Mouse (Mus musculus): ENCODE measurements at regions not wholly inside any gene's neighbourhood (a gene's known extent, or its start where the extent isn't known, plus 50 kb on each side); places are given as distances from the start of the nearest gene placed in this dataset.
A peak's percentile ranks its signal among the peaks of the same experiment; 100 is the strongest.

DNA sequence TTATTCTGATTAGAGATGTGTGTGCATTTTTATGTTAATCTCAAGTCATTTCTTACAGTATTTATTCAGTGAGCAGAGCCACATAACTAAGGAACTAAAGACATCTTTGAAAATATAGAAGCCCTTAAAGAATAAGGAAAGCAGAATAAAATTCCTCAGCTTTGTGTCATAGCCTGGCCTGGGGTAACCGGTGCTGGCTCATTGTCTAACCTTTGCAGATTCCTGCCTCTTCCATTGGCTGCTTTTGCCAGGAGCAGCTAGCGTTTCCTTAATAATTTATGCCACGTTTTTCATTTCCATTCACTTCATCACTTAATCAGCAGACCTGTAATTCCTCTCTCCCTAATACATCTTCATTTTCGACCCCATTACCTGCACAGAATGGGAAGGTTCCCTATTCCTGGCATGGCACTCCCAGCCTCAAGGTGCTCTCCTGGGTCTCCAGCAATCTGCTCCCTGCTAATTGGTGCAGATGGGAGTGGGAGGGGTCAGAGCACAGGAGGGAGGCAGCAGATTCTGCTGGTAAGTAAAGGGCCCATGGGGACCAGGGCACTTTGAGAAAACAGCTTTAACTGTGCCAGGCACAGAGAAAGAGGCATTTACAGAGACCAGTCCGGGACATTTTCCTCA lies 413.1 kb downstream of the Stim2 start:
- Histone ChIP-seq H3K36me3 (ENCODE audit: insufficient read depth) (no peaks in the 10 kb centered on the region), H3K9ac (no peak overlapping the region), H3K27ac (ENCODE audit: low read depth) (no peak overlapping the region), H3K4me2 (no peak overlapping the region), H3K4me1 (ENCODE audit: insufficient read depth) (no peaks in the 10 kb centered on the region), H3K9me3 (ENCODE audit: low read depth, low read length) (no peaks in the 10 kb centered on the region), H3K27me3 (ENCODE audit: insufficient read depth, low read length) (no peaks in the 10 kb centered on the region), H3K4me3 (ENCODE audit: low read depth, low read length) (no peak overlapping the region)
- ATAC-seq (ENCODE audit: insufficient read depth) (no peak), DNase-seq (no peak)
- 63% methylated on average over 5 of the region's 5 CpGs for WGBS
- no peak for TF ChIP-seq CTCF (IDR thresholded peaks at IDR 0.05; ENCODE audit: low read depth)

DNA sequence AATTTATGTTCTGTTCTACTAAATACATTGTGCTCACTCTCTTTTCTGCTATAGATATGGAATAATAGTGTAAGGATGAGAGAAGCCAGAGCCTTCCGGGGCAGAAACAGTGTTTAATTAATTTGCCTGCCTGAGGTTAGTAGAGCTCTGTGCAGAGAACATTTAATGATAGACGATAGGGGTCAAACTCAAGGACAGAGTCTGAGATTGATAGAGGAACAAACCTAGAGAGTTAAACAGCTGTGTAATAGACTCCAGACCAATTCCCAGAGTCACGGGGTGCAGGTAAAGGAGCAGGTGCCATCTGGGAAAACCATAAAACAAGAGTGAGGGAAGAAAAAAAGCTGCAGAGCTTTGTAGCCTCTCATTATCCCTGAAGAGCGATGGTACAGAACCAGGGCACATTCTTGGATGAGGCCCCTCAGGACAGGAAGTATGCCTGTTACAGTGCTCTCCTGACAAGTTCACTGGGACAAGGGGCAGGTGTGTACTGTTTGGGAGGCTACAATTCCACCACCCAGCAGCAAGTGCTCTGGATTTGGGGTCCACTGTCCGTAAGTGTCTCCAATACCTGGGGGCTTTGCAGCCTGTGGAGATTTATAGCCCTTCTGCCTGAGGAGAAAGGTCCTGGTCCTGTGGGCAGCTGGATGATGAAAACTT lies 421.6 kb downstream of the Stim2 start:
- H3K4me1 ChIP-seq (ENCODE audit: insufficient read depth), result no peaks in the 10 kb centered on the region
- 41% methylated on average over 5 of the region's 5 CpGs for WGBS
- H3K27me3 ChIP-seq (ENCODE audit: insufficient read depth, low read length), result no peaks in the 10 kb centered on the region
- H3K4me2 ChIP-seq, result no peak overlapping the region
- no peak for TF ChIP-seq CTCF (IDR thresholded peaks at IDR 0.05; ENCODE audit: low read depth)
- H3K9me3 ChIP-seq (ENCODE audit: low read depth, low read length), result no peaks in the 10 kb centered on the region
- no peak overlapping the region for H3K4me3 ChIP-seq (ENCODE audit: low read depth, low read length)
- H3K9ac ChIP-seq, result no peak overlapping the region
- no peak overlapping the region for H3K27ac ChIP-seq (ENCODE audit: low read depth)
- DNase-seq, result no peak
- H3K36me3 ChIP-seq (ENCODE audit: insufficient read depth), result no peaks in the 10 kb centered on the region
- ATAC-seq (ENCODE audit: insufficient read depth), result no peak

DNA sequence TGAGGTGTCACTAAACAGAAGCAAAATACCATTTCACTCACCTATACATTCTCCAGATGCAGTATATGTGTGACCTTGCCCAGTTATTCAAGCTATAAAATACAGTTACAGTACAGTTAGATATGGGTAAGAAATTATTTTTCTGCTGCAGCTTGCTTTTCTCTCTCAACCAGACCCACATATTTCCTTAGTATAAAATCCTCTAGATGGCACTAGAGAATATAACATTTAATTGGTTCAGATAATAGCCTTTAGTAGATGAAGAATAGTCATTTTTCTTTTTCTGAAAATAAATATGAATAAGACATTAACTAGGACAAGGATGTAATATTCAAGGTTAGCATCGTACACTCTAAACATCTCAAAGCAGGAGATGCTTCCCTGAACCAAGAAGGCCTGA lies 441.0 kb downstream of the Stim2 start:
- no peaks in the 10 kb centered on the region for H3K9me3 ChIP-seq (ENCODE audit: low read depth, low read length)
- H3K27ac ChIP-seq (ENCODE audit: low read depth), result no peak overlapping the region
- DNase-seq (peak; percentile 23), ATAC-seq (ENCODE audit: insufficient read depth) (no peak)
- no peaks in the 10 kb centered on the region for H3K27me3 ChIP-seq (ENCODE audit: insufficient read depth, low read length)
- no peak overlapping the region for H3K9ac ChIP-seq
- no peak overlapping the region for H3K4me3 ChIP-seq (ENCODE audit: low read depth, low read length)
- no peak for TF ChIP-seq CTCF (IDR thresholded peaks at IDR 0.05; ENCODE audit: low read depth)
- no peak overlapping the region for H3K4me2 ChIP-seq
- 79% methylated on average over 1 of the region's 1 CpGs for WGBS
- no peaks in the 10 kb centered on the region for H3K4me1 ChIP-seq (ENCODE audit: insufficient read depth)
- H3K36me3 ChIP-seq (ENCODE audit: insufficient read depth), result no peaks in the 10 kb centered on the region

DNA sequence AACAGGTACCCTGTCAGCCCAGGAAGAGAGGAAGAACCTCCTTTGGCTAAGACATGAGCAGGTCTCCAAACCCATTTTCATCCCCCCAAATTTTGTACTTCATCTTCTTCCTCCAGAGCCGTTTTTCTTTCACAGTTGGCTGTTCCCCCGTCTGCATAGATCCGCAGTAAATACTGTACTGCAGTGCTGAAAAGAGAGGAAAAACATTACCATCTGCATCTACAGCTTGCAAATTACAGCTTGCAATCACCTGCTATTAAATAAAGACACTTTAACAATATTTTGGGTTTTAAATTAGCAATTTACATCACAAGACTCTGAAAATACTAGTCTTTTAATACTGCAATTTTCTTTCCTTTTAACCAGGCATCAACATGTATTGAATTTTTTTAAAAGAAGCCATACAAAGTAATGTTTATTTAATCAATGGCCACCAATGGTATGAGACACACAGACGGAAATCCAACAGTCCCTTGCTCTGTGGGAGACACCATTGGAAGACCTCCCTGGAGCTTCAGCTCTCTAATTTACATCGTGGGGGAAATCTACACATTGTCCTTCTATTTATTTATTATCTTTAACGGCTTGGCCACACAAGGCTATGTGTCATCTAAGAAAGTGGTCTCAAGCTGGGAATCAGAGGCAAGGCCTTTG lies 442.6 kb downstream of the Stim2 start:
- WGBS, result 49% methylated on average over 6 of the region's 6 CpGs
- no peak for TF ChIP-seq CTCF (IDR thresholded peaks at IDR 0.05; ENCODE audit: low read depth)
- Histone ChIP-seq H3K4me1 (ENCODE audit: insufficient read depth) (no peaks in the 10 kb centered on the region), H3K4me3 (ENCODE audit: low read depth, low read length) (no peak overlapping the region), H3K9me3 (ENCODE audit: low read depth, low read length) (no peaks in the 10 kb centered on the region), H3K9ac (no peak overlapping the region), H3K36me3 (ENCODE audit: insufficient read depth) (no peaks in the 10 kb centered on the region), H3K27me3 (ENCODE audit: insufficient read depth, low read length) (no peaks in the 10 kb centered on the region), H3K4me2 (no peak overlapping the region), H3K27ac (ENCODE audit: low read depth) (no peak overlapping the region)
- DNase-seq (no peak), ATAC-seq (ENCODE audit: insufficient read depth) (no peak)

DNA sequence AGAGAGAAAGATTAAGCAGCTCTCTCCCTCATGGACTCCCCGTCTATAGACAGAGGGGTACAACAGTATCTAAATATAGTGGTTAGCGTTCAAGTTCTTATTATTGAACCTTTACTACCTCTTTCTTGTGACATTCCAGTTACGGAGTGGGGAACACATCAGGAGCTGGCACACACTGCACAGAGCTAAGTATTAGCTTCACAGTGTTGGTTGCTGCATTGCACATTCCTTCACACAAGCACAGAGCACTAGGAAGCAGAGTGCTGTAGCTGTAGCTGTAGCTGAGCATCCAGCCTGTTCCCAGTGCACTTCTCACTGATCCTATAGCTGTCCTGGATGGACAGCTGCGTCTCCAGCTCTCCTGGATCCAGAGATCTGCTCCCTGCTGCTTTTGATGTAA lies 443.3 kb downstream of the Stim2 start:
- no peak for TF ChIP-seq CTCF (IDR thresholded peaks at IDR 0.05; ENCODE audit: low read depth)
- H3K27me3 ChIP-seq (ENCODE audit: insufficient read depth, low read length), result no peaks in the 10 kb centered on the region
- DNase-seq (no peak), ATAC-seq (ENCODE audit: insufficient read depth) (no peak)
- no peaks in the 10 kb centered on the region for H3K4me1 ChIP-seq (ENCODE audit: insufficient read depth)
- no peak overlapping the region for H3K9ac ChIP-seq
- no peak overlapping the region for H3K4me3 ChIP-seq (ENCODE audit: low read depth, low read length)
- no peaks in the 10 kb centered on the region for H3K36me3 ChIP-seq (ENCODE audit: insufficient read depth)
- WGBS, result 90% methylated on average over 4 of the region's 4 CpGs
- no peak overlapping the region for H3K4me2 ChIP-seq
- no peak overlapping the region for H3K27ac ChIP-seq (ENCODE audit: low read depth)
- no peaks in the 10 kb centered on the region for H3K9me3 ChIP-seq (ENCODE audit: low read depth, low read length)

DNA sequence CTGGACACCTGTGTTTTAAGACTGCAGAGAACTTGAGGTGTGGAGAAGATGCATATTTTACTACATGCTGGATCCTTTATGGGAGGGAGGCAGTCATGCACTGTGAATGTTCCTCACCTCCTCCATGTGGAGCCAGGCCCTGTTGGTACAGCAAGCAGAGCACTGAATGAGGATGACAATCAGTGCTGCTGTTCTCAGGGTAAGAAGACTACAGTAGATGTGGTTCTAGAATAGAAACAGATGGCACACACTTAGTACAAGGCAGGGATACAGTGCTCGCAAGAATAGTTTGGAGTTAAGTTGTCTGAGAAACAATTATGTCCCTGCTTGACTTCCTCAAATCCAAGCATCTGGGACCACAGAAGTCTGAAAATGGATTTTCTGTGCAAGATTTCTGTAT lies 485.6 kb downstream of the Stim2 start:
- H3K4me2 ChIP-seq, result no peak overlapping the region
- no peak overlapping the region for H3K27ac ChIP-seq (ENCODE audit: low read depth)
- no peaks in the 10 kb centered on the region for H3K36me3 ChIP-seq (ENCODE audit: insufficient read depth)
- no peak for TF ChIP-seq CTCF (IDR thresholded peaks at IDR 0.05; ENCODE audit: low read depth)
- H3K9me3 ChIP-seq (ENCODE audit: low read depth, low read length), result no peaks in the 10 kb centered on the region
- no peak overlapping the region for H3K9ac ChIP-seq
- WGBS, result 84% methylated on average over 1 of the region's 1 CpGs
- H3K27me3 ChIP-seq (ENCODE audit: insufficient read depth, low read length), result no peaks in the 10 kb centered on the region
- DNase-seq, result no peak
- no peak overlapping the region for H3K4me3 ChIP-seq (ENCODE audit: low read depth, low read length)
- no peak for ATAC-seq (ENCODE audit: insufficient read depth)
- no peaks in the 10 kb centered on the region for H3K4me1 ChIP-seq (ENCODE audit: insufficient read depth)
